Mouse (Mus musculus) cerebellum, adult 9-10 months (tissue): ENCODE measurements at regions not wholly inside any gene's neighbourhood (a gene's known extent, or its start where the extent isn't known, plus 50 kb on each side); places are given as distances from the start of the nearest gene placed in this dataset.

Experiments used
- DNase-seq: peaks from one replicate; pipeline ENCODE4 v3.0.0; 2022

DNA sequence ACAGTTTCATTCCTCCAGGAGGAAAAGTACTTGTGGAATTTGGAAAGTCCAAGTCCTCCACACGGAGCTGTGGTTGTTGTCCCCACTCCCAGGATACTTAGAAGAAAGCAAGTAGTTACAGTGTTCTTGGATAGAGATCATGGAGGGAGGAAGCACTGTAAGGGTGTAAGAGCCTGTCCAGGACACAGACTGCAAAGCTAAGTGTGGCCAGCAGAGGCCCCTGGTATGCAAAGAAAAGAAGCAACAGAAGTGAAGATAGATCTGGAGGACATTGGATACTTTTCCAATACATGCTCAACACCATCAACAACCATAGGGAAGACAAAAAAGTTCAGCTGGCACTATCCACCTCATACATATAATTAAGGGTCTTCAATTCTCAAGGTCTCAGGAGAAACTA lies 197.4 kb downstream of the Meis1 start:
- peak; percentile 72 for DNase-seq

- no peak for DNase-seq
These were observed 204.7 kb downstream of the Meis1 start for GRCm38 (mm10) chr11:18814110-18814509.

- DNase-seq, result no peak
These were observed 251.3 kb downstream of the Meis1 start for GRCm38 (mm10) chr11:18767479-18767878.

DNA sequence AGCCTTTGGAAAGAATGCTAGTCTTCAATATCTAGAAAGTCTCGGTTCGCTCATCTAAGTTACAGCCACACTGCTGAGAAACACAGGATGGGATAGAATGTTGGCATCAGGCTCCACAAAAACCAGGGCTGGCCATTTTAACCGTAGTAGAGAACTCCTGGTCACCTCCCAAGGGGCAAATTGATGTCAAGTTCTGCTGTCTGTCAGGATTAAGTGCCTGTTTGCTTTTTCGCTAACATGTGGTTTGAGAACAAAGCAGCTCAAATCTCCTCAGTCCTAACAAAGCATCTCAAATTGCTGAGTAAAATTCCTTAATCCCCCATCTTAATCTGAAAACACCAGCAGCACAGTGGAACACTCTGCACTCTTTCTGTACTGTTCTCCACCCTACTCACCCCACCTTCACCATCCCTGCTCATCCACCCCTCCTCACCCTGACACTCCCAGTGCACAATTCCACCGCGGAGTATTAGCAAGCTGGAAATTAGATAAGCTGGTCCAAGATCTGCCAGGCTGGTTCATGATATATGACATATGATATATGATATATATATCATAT lies 252.2 kb downstream of the Meis1 start:
- DNase-seq, result no peak

DNA sequence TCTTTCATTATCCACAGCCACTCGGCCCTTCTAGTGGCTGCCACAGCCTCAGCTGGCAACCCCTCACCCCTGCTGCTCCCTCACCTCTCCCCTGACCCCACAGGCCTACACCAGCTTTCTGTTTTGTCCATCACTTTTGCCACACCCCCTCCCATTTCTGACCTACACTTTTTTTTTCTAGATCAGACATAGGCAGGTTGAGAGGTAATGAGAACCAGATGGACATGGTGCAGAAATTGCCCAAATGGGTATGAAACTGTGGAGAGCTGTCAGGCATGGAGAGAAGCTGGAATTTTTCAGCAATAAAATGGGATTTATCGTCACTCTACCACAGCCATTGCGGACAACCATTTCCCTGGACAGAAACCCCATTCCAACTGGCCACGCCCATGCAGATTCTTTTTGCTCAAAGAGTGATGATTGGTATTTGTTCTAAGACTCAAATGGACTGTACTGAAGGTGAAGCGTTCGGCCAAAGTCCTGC lies 260.2 kb downstream of the Meis1 start:
- peak; percentile 54 for DNase-seq

DNA sequence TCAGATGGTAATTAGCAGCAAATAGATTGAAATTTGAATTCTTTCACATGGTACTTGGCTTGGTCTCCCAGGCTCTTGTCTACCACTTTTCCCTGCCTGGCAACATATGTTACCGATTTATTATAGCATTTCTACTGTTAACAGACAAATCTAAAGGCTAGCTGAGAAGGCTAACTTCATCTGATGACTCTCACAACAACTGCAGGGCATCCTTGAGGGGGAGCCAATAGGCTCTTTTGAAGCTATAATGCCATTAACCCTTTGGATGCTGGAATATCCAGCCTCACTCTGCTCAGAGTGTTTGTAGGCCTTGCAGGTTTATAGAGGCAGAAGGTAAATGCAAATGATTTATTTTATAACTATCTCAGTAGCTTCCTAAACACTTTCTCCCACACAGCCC lies 262.2 kb downstream of the Meis1 start:
- DNase-seq, result peak; percentile 68

- peak; percentile 69 for DNase-seq
These were observed 263.9 kb downstream of the Meis1 start for GRCm38 (mm10) chr11:18754732-18755525.

DNA sequence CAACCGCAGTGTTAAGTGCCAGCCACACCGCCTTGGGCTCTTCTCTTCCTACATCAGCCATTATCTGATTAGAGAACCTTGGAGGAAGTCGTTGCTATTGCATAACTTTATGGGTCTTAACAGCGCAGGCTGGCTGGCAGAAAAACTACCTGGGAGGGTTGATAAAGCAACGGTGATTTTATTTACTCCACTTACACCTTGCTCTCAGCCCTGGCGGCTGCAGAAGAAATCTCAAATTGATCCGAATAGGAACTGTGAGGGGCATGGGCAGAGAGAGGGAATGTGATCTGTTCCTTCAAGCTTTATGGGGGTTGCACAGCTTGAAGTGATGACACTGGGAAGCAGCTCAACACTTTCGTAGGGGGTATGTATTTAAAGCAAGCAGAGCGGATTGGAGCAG lies 264.9 kb downstream of the Meis1 start:
- peak; percentile 75 for DNase-seq

DNA sequence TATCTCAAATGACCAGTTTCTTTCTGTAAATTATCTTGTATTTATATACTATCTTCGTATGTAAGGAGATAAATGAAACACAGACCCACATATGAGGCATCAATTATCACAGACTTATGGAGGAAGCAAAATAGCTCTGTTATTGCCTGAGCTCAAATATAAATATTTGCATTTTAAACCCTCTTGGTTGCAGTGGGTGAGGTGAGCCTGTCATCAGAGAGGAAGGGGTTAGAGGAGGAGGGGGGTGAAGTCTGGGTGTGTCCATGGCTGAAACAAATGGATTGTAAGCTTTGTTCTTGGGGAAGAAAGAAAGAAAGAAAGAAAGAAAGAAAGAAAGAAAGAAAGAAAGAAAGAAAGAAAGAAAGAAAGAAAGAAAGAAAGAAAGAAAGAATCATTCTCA lies 265.5 kb downstream of the Meis1 start:
- DNase-seq, result peak; percentile 50

- peak; percentile 70 for DNase-seq
These were observed 266.3 kb downstream of the Meis1 start for GRCm38 (mm10) chr11:18752512-18752911.

- DNase-seq, result peak; percentile 83
These were observed 267.6 kb downstream of the Meis1 start for GRCm38 (mm10) chr11:18750911-18751841.

- peak; percentile 65 for DNase-seq
These were observed 268.8 kb downstream of the Meis1 start for GRCm38 (mm10) chr11:18750080-18750375.

- peak; percentile 49 for DNase-seq
These were observed 269.3 kb downstream of the Meis1 start for GRCm38 (mm10) chr11:18749265-18750079.

- peak; percentile 36 for DNase-seq
These were observed 270.8 kb downstream of the Meis1 start for GRCm38 (mm10) chr11:18747871-18748461.

DNA sequence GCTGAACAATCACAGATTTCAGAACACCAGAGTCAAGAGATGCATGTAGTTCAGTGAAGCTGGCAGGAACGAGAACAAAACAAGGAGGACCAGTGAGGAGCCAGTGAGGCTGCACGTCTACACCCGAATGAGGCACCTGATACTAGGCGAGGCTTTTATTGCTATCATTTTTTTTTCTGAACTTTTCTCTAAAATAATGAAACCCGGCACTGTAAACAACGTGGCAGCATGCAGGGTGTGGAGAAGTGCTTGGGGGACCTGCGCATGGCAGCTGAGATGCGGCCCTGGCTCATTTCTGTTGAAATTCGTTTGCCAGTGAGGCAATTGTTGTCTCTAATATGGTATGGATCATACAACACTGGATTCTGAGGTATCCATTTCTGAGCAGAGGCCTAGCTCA lies 271.4 kb downstream of the Meis1 start:
- no peak for DNase-seq

GRCm38 (mm10) chr11:18746486-18746885 lies 272.3 kb downstream of the Meis1 start:
- DNase-seq, result no peak

GRCm38 (mm10) chr11:18745840-18746239 lies 272.9 kb downstream of the Meis1 start:
- no peak for DNase-seq

GRCm38 (mm10) chr11:18734904-18735664 lies 283.7 kb downstream of the Meis1 start:
- no peak for DNase-seq

- DNase-seq, result no peak
These were observed 284.7 kb downstream of the Meis1 start for GRCm38 (mm10) chr11:18734075-18734474.

- no peak for DNase-seq
These were observed 289.0 kb downstream of the Meis1 start for GRCm38 (mm10) chr11:18729742-18730141.

DNA sequence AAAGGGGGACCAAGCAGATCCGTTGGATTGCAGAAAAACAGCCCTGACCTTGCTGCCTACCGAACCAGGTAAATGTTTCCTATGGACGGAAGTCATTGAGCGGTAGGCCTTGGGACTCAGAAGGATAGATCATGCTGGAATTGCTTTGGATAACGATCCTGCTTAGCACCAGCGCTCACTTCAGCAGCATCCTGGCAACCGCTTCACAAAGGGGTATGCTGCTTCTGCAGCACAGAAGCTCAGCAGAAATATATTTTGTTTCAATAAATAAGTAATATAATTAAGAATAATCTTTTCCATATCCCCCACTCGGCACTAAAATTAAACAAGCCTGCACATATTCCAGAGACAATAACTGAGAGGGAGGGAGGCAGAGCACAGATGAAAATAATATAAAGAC lies 296.0 kb downstream of the Meis1 start:
- DNase-seq, result no peak

DNA sequence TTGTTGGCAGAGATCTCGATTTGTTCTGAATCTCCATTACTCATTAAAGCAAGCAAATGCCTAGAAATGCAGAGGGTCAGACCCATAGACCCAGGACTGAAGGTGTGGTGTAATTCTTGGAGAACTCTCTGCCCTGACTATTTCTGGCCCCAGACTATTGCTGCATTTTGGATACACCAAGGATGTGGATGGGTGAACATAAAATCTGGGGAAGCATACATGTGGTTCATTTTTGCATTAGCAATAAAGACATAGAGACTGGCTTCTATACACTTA lies 303.0 kb downstream of the Meis1 start:
- DNase-seq, result peak; percentile 24
